Mouse (Mus musculus) MEL (cell line): Measurements from ENCODE around the gene Cat. TPM values are rescaled to one million over a fixed set of nuclear protein-coding genes. Genes with fewer than 3 reads are reported as not detected.
A peak's percentile ranks its signal among the peaks of the same experiment; 100 is the strongest.

Source experiments
- DNase-seq: peaks from one replicate; pipeline ENCODE4 v3.0.0; 2011; ENCODE audit warnings: low read depth, low spot score
- H3K27ac ChIP-seq: 2 replicates; pipeline ENCODE4 v1.5.1; 2012; ENCODE audit warnings: low read depth, mild to moderate bottlenecking, control low read depth, low read length, moderate library complexity; ENCODE audit not compliant: control insufficient read depth
- H3K27me3 ChIP-seq, 2 experiments: fragments of 150-350 bp in 1 of 2; sonication (generic) in 1 of 2; 2 replicates each; pipeline ENCODE4 v1.6.1; 2012; ENCODE audit warnings: low read length in 2 of 2, mild to moderate bottlenecking in 2 of 2, improper control_type of control experiment in 1 of 2, moderate library complexity in 1 of 2; ENCODE audit not compliant: insufficient read depth in 2 of 2, control insufficient read depth in 1 of 2
- H3K36me3 ChIP-seq, 2 experiments: 2 replicates each; pipeline ENCODE4 v1.6.1; 2012 to 2014; ENCODE audit warnings: low read length in 2 of 2, improper control_type of control experiment in 1 of 2, inconsistent platforms in 1 of 2, mild to moderate bottlenecking in 1 of 2; ENCODE audit not compliant: insufficient read depth in 2 of 2, control insufficient read depth in 1 of 2
- H3K4me1 ChIP-seq, 2 experiments: fragments of 150-350 bp in 1 of 2; sonication (generic) in 1 of 2; 2 replicates each; pipeline ENCODE4 v1.6.1; 2012; ENCODE audit warnings: low read length in 2 of 2, improper control_type of control experiment in 1 of 2, mild to moderate bottlenecking in 1 of 2; ENCODE audit not compliant: insufficient read depth in 2 of 2, control insufficient read depth in 1 of 2
- H3K4me3 ChIP-seq, 2 experiments: fragments of 150-350 bp in 1 of 2; sonication (generic) in 1 of 2; 2 replicates each; pipeline ENCODE4 v1.5.1; 2012; ENCODE audit warnings: low read depth in 2 of 2, low read length in 2 of 2, mild to moderate bottlenecking in 2 of 2, moderate library complexity in 2 of 2, control low read depth in 1 of 2, improper control_type of control experiment in 1 of 2; ENCODE audit not compliant: control insufficient read depth in 1 of 2, insufficient read depth in 1 of 2
- H3K79me2 ChIP-seq: 2 replicates; pipeline ENCODE4 v1.6.1; 2012; ENCODE audit warnings: mild to moderate bottlenecking, low read length, moderate library complexity; ENCODE audit not compliant: control insufficient read depth, poor library complexity, insufficient read depth
- H3K9ac ChIP-seq: 2 replicates; pipeline ENCODE4 v1.6.1; 2012; ENCODE audit warnings: low read depth, mild to moderate bottlenecking, control low read depth, low read length, moderate library complexity; ENCODE audit not compliant: control insufficient read depth, poor library complexity, severe bottlenecking
- H3K9me3 ChIP-seq: fragments of 150-350 bp; sonication (generic); replicated peaks from 2 replicates; pipeline ENCODE4 v1.6.1; 2012; ENCODE audit warnings: mild to moderate bottlenecking, low read length, improper control_type of control experiment, moderate library complexity; ENCODE audit not compliant: insufficient read depth
- CHD1 ChIP-seq: IDR thresholded peaks from 2 replicates; pipeline ENCODE4 v1.6.1; 2012; ENCODE audit warnings: low read depth, mild to moderate bottlenecking, inconsistent platforms, low read length, improper control_type of control experiment
- CHD2 ChIP-seq: IDR thresholded peaks from 2 replicates; pipeline ENCODE4 v1.6.1; 2011; ENCODE audit warnings: low read length, improper control_type of control experiment
- CTCF ChIP-seq, 3 experiments: IDR thresholded peaks in 2 of 3; conservative IDR thresholded peaks in 1 of 3; 2 replicates each; pipeline ENCODE4 v1.5.1; 2011 to 2012; ENCODE audit warnings: low read length in 3 of 3, low read depth in 2 of 3, mild to moderate bottlenecking in 2 of 3, improper control_type of control experiment in 1 of 3, inconsistent platforms in 1 of 3, mixed read lengths in 1 of 3, moderate library complexity in 1 of 3; ENCODE audit not compliant: control insufficient read depth in 1 of 3, insufficient read depth in 1 of 3, poor library complexity in 1 of 3, severe bottlenecking in 1 of 3
- E2F4 ChIP-seq: IDR thresholded peaks from 2 replicates; pipeline ENCODE4 v1.6.1; 2011; ENCODE audit warnings: low read depth, low read length, improper control_type of control experiment, borderline replicate concordance
- EP300 ChIP-seq, 2 experiments: IDR thresholded peaks; 2 replicates each; pipeline ENCODE4 v1.6.1; 2011; ENCODE audit warnings: improper control_type of control experiment in 2 of 2, low read length in 2 of 2, low read depth in 1 of 2, mild to moderate bottlenecking in 1 of 2
- ETS1 ChIP-seq: IDR thresholded peaks from 2 replicates; pipeline ENCODE4 v1.6.1; 2012; ENCODE audit warnings: low read depth, mild to moderate bottlenecking, inconsistent platforms, low read length, improper control_type of control experiment, moderate library complexity
- GABPA ChIP-seq: IDR thresholded peaks from 2 replicates; pipeline ENCODE4 v1.6.1; 2012; ENCODE audit warnings: low read depth, mild to moderate bottlenecking, inconsistent platforms, low read length, improper control_type of control experiment, moderate library complexity
- GATA1 ChIP-seq: IDR thresholded peaks from 2 replicates; pipeline ENCODE4 v1.6.1; 2011; ENCODE audit warnings: low read depth, low read length, improper control_type of control experiment
- HCFC1 ChIP-seq: IDR thresholded peaks from 2 replicates; pipeline ENCODE4 v1.6.1; 2012; ENCODE audit warnings: low read depth, mild to moderate bottlenecking, inconsistent platforms, low read length, improper control_type of control experiment, moderate library complexity
- JUND ChIP-seq: IDR thresholded peaks from 2 replicates; pipeline ENCODE4 v1.6.1; 2011; ENCODE audit warnings: low read depth, mild to moderate bottlenecking, improper control_type of control experiment, low read length
- KAT2A ChIP-seq: conservative IDR thresholded peaks from 2 replicates; pipeline ENCODE4 v1.6.1; 2012; ENCODE audit warnings: low read depth, low read length, improper control_type of control experiment, inconsistent platforms
- MAFK ChIP-seq: IDR thresholded peaks from 2 replicates; pipeline ENCODE4 v1.6.1; 2011; ENCODE audit warnings: low read depth, mild to moderate bottlenecking, low read length, improper control_type of control experiment, borderline replicate concordance
- MAX ChIP-seq: IDR thresholded peaks from 2 replicates; pipeline ENCODE4 v1.6.1; 2011; ENCODE audit warnings: low read length, improper control_type of control experiment
- MAZ ChIP-seq: IDR thresholded peaks from 2 replicates; pipeline ENCODE4 v1.6.1; 2012; ENCODE audit warnings: low read depth, mild to moderate bottlenecking, inconsistent platforms, low read length, improper control_type of control experiment
- MEF2A ChIP-seq: IDR thresholded peaks from 2 replicates; pipeline ENCODE4 v1.6.1; 2014; ENCODE audit warnings: low read depth, mild to moderate bottlenecking, inconsistent platforms, low read length, improper control_type of control experiment; ENCODE audit not compliant: poor library complexity, insufficient replicate concordance, severe bottlenecking; ENCODE audit errors: extremely low read depth
- MXI1 ChIP-seq: IDR thresholded peaks from 2 replicates; pipeline ENCODE4 v1.6.1; 2011; ENCODE audit warnings: mild to moderate bottlenecking, low read depth, low read length, improper control_type of control experiment
- MYB ChIP-seq: IDR thresholded peaks from 2 replicates; pipeline ENCODE4 v1.6.1; 2011; ENCODE audit warnings: mild to moderate bottlenecking, low read depth, low read length, improper control_type of control experiment
- MYC ChIP-seq: IDR thresholded peaks from 2 replicates; pipeline ENCODE4 v1.6.1; 2011; ENCODE audit warnings: low read depth, mild to moderate bottlenecking, low read length, improper control_type of control experiment, moderate library complexity
- NELFE ChIP-seq: IDR thresholded peaks from 2 replicates; pipeline ENCODE4 v1.6.1; 2011; ENCODE audit warnings: low read depth, low read length, improper control_type of control experiment
- NRF1 ChIP-seq: IDR thresholded peaks from 2 replicates; pipeline ENCODE4 v1.6.1; 2014; ENCODE audit warnings: low read depth, mild to moderate bottlenecking, inconsistent platforms, low read length, improper control_type of control experiment, moderate library complexity; ENCODE audit not compliant: poor library complexity, insufficient read depth, severe bottlenecking
- POLR2AphosphoS2 ChIP-seq: IDR thresholded peaks from 2 replicates; pipeline ENCODE4 v1.6.1; 2011; ENCODE audit warnings: low read length, improper control_type of control experiment
- POLR2AphosphoS5 ChIP-seq: IDR thresholded peaks from 2 replicates; pipeline ENCODE4 v1.6.1; 2012; ENCODE audit warnings: low read depth, borderline replicate concordance, mild to moderate bottlenecking, inconsistent platforms, low read length, moderate library complexity, mixed read lengths
- RAD21 ChIP-seq: IDR thresholded peaks from 2 replicates; pipeline ENCODE4 v1.6.1; 2011; ENCODE audit warnings: mild to moderate bottlenecking, low read depth, low read length, improper control_type of control experiment
- RCOR1 ChIP-seq: IDR thresholded peaks from 2 replicates; pipeline ENCODE4 v1.6.1; 2012; ENCODE audit warnings: low read depth, mild to moderate bottlenecking, inconsistent platforms, low read length, improper control_type of control experiment
- SIN3A ChIP-seq: IDR thresholded peaks from 2 replicates; pipeline ENCODE4 v1.6.1; 2012; ENCODE audit warnings: low read length, improper control_type of control experiment, inconsistent platforms
- TAL1 ChIP-seq: IDR thresholded peaks from 2 replicates; pipeline ENCODE4 v1.6.1; 2012; ENCODE audit warnings: mild to moderate bottlenecking, inconsistent platforms, low read length, moderate library complexity, mixed read lengths
- TBP ChIP-seq: IDR thresholded peaks from 2 replicates; pipeline ENCODE4 v1.8.0; 2011; ENCODE audit warnings: low read depth, low read length, improper control_type of control experiment
- UBTF ChIP-seq: IDR thresholded peaks from 2 replicates; pipeline ENCODE4 v1.6.1; 2012; ENCODE audit warnings: low read depth, mild to moderate bottlenecking, inconsistent platforms, low read length, improper control_type of control experiment, moderate library complexity, borderline replicate concordance; ENCODE audit not compliant: insufficient read depth
- USF1 ChIP-seq: IDR thresholded peaks from 2 replicates; pipeline ENCODE4 v1.6.1; 2014; ENCODE audit warnings: low read depth, mild to moderate bottlenecking, inconsistent platforms, low read length, improper control_type of control experiment, moderate library complexity
- USF2 ChIP-seq, 2 experiments: IDR thresholded peaks; 2 replicates each; pipeline ENCODE4 v1.6.1; 2011 to 2012; ENCODE audit warnings: improper control_type of control experiment in 2 of 2, low read length in 2 of 2, borderline replicate concordance in 1 of 2, inconsistent platforms in 1 of 2, low read depth in 1 of 2, mild to moderate bottlenecking in 1 of 2; ENCODE audit not compliant: insufficient read depth in 1 of 2
- ZC3H11A ChIP-seq: IDR thresholded peaks from 2 replicates; pipeline ENCODE4 v1.6.1; 2012; ENCODE audit warnings: low read depth, mild to moderate bottlenecking, inconsistent platforms, low read length, improper control_type of control experiment
- ZKSCAN1 ChIP-seq: IDR thresholded peaks from 2 replicates; pipeline ENCODE4 v1.6.1; 2012; ENCODE audit warnings: low read depth, mild to moderate bottlenecking, inconsistent platforms, low read length, improper control_type of control experiment, moderate library complexity
- ZMIZ1 ChIP-seq: IDR thresholded peaks from 2 replicates; pipeline ENCODE4 v1.6.1; 2012; ENCODE audit warnings: low read depth, mild to moderate bottlenecking, inconsistent platforms, low read length, improper control_type of control experiment, moderate library complexity
- ZNF384 ChIP-seq: IDR thresholded peaks from 2 replicates; pipeline ENCODE4 v1.6.1; 2012; ENCODE audit warnings: low read depth, mild to moderate bottlenecking, inconsistent platforms, low read length, improper control_type of control experiment
- polyA plus RNA-seq, 2 experiments: library from polyadenylated mRNA; stranded (reverse) in 1 of 2; unstranded in 1 of 2; fragments of >175 nt in 1 of 2; fragments of >200 nt in 1 of 2; gene quantifications; 2 replicates each; pipeline versions ENCODE4 v1.2.1 to v1.2.4; 2012; ENCODE audit warnings: low replicate concordance in 2 of 2, low read depth in 1 of 2; ENCODE audit not compliant: insufficient read length in 2 of 2, insufficient read depth in 1 of 2, missing spikeins in 1 of 2
- total RNA-seq: library from RNA; depleted of rRNA; stranded (reverse); fragments of 300-350 nt; gene quantifications from 2 replicates; pipeline ENCODE4 v1.2.3, GENCODE M21; 2012

Cat gene
- total and polyA plus RNA-seq, 3 experiments: 36.4 to 82.0 (median 74.3) TPM

DNA sequence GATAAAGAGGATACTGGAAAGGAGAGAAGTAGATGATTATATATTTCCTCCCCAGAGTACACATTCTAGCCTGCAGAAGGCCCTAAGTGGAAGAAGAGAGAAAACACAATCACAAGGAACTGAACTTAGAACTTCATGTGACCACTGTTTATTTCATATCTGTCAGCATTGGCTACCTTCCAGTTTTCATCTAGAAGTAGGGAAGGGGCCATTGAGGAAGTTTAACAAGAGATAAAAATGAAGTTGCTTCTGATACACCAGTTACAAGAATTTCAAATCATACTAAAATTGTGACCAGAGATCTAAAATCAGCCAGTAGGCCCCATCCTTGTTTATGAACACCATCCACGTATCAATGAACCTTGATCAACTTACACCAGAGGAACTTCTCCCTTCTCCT, 19.5 kb upstream of the Cat start (continued):
- TF ChIP-seq USF2 (IDR thresholded peaks at IDR 0.05; ENCODE audit: borderline replicate concordance in 1 of 2, insufficient read depth in 1 of 2, low read depth in 1 of 2, low read length in 2 of 2) (no peak), MAX (no peak), MAZ (peak; percentile 52; the same call in 1 of the 2 replicates), POLR2AphosphoS5 (no peak), MEF2A (no peak), MXI1 (peak; percentile 56), UBTF (no peak), GATA1 (peak; percentile 78)

DNA sequence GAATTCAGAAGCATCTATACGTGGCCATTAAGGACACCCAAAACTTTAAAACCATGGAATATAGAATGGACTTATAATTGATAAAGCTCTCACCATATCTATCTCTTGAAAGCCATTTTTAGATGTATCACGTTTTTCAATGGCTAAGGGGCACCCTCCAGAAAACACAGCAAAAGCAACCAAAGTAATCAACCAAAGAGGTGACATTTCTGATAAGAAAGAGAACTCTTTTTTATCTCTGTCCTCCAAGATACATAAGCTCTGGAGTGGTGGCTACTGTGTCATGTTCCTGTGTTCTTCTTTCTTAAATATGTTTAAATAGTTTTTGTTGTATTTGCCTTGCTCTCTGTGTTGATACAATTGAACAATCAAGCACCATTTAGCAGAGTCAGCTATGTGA, 15.8 kb upstream of the Cat start:
- Histone ChIP-seq H3K4me3 (no peak overlapping the region), H3K36me3 (peaks cover 0 to 38% of the 10 kb centered on the region in 2 experiments; a peak in 2 of 4 replicates), H3K27ac (no peak overlapping the region), H3K27me3 (no peaks in the 10 kb centered on the region), H3K9ac (no peak overlapping the region), H3K4me1 (peaks cover 27 to 30% of the 10 kb centered on the region in 2 experiments), H3K9me3 (no peaks in the 10 kb centered on the region), H3K79me2 (no peaks in the 10 kb centered on the region)
- no peak for DNase-seq
- TF ChIP-seq KAT2A: no peak
- TF ChIP-seq ETS1: peak; percentile 47; the same call in 1 of the 2 replicates
- peak; percentile 63; the same call in 1 of the 2 replicates for TF ChIP-seq GATA1
- no peak for TF ChIP-seq ZC3H11A
- TF ChIP-seq UBTF: no peak
- no peak for TF ChIP-seq USF1
- TF ChIP-seq POLR2AphosphoS2: no peak
- no peak for TF ChIP-seq JUND
- TF ChIP-seq MAX: no peak
- TF ChIP-seq ZNF384: no peak
- no peak for TF ChIP-seq MEF2A
- TF ChIP-seq MYC: no peak
- TF ChIP-seq RAD21: no peak
- TF ChIP-seq CHD2: no peak
- no peak for TF ChIP-seq MAFK
- no peak for TF ChIP-seq CTCF (IDR thresholded peaks at IDR 0.05 in 2 of 3, conservative IDR thresholded peaks at IDR 0.05 in 1 of 3; ENCODE audit: control insufficient read depth in 1 of 3, insufficient read depth in 1 of 3, low read depth in 2 of 3, low read length in 3 of 3, poor library complexity in 1 of 3, severe bottlenecking in 1 of 3)
- TF ChIP-seq POLR2AphosphoS5: no peak
- no peak for TF ChIP-seq TBP
- TF ChIP-seq SIN3A: no peak
- no peak for TF ChIP-seq HCFC1
- TF ChIP-seq USF2 (IDR thresholded peaks at IDR 0.05; ENCODE audit: borderline replicate concordance in 1 of 2, insufficient read depth in 1 of 2, low read depth in 1 of 2, low read length in 2 of 2): no peak
- TF ChIP-seq NRF1: no peak
- TF ChIP-seq ZKSCAN1: no peak
- TF ChIP-seq MXI1: no peak
- peak; percentile 47 to 52; a peak in 3 of 4 replicates for TF ChIP-seq EP300 (IDR thresholded peaks at IDR 0.05; ENCODE audit: low read depth in 1 of 2, low read length in 2 of 2)
- TF ChIP-seq CHD1: no peak
- TF ChIP-seq RCOR1: peak; percentile 77
- TF ChIP-seq TAL1: no peak
- TF ChIP-seq NELFE: no peak
- no peak for TF ChIP-seq GABPA
- no peak for TF ChIP-seq ZMIZ1
- TF ChIP-seq E2F4: no peak
- no peak for TF ChIP-seq MYB
